Mouse (Mus musculus) spleen, postnatal 0 days (tissue): ENCODE results near the gene Rgs16. TPM values are rescaled to one million over a fixed set of nuclear protein-coding genes. Genes with fewer than 3 reads are reported as not detected.

ENCODE experiments used
- polyA plus RNA-seq: library from polyadenylated mRNA; unstranded; fragments of >200 nt; fragmentation: Nextera tagmentation; extraction: Ambion mirVana; gene quantifications from 2 replicates; pipeline ENCODE4 v1.2.1, GENCODE M21; 2015

Rgs16 gene
- 0.75 and 0.87 TPM in 2 replicates for polyA plus RNA-seq

GRCm38 (mm10) chr1:153740145-153740544 lies at the start of gene Rgs16:
TSS of gene Rgs16 (plus strand) at chr1:153740349.

GRCm38 (mm10) chr1:153749211-153749801 lies 9.2 kb downstream of the Rgs16 start, which contains the start of gene Rnasel:
TSS of gene Rnasel (plus strand) at chr1:153749426.

Other genes starting within 250 kb of the Rgs16 start
- 6.2 and 9.5 TPM in 2 replicates for gene Npl, start 190.3 kb upstream of the Rgs16 start, polyA plus RNA-seq
- gene Rgs8, start 87.3 kb upstream of the Rgs16 start, polyA plus RNA-seq = 0.02 and 0.07 TPM in 2 replicates
- gene Rnasel, start 9.1 kb downstream of the Rgs16 start, polyA plus RNA-seq = 44.9 and 51.2 TPM in 2 replicates
- 0.05 TPM in 1 of 2 replicates, not detected in the other for gene Rgsl1, start 103.8 kb downstream of the Rgs16 start, polyA plus RNA-seq
- 0.10 and 0.11 TPM in 2 replicates for gene Teddm1b, start 134.0 kb downstream of the Rgs16 start, polyA plus RNA-seq
- not detected in 2 replicates for gene Teddm1a, start 151.4 kb downstream of the Rgs16 start, polyA plus RNA-seq
- gene Glul, start 159.6 kb downstream of the Rgs16 start, polyA plus RNA-seq = 138 and 152 TPM in 2 replicates
- gene Teddm2, start 159.9 kb downstream of the Rgs16 start, polyA plus RNA-seq = 0.87 and 0.98 TPM in 2 replicates